In the genomic region with DNA sequence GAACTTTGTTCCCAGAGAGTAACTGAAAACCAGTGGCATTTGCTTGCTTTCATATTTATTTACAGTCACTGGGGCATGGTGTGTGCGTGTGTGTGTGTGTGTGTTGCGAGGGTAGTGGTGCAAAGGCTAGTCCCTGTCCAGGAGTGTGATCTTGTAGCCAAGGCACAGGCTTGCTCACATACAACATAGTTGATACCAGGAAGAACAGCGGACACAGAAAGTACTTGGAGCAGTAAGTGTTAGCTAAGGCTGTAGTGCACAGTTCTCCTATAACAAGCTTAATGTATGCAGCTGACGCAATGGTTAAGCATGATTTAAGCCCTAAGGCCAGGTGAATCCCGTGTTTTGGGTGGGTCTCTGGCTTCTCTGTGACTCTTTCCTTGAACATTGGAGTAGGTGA, we compare ENCODE assay signal across 11 mouse cellular contexts. TPM values are rescaled to one million over a fixed set of nuclear protein-coding genes. Genes with fewer than 3 reads are reported as not detected.
A peak's percentile ranks its signal among the peaks of the same experiment; 100 is the strongest.
DNase-seq lines count a peak whose midpoint lies in the region; ATAC-seq and TF ChIP-seq lines count a peak whose summit lies in the region.
"Not testable (repeated sequence)": the region's sequence is repeated elsewhere in the genome, so short reads cannot be mapped to it uniquely, and the experiment has no call there.
"Had no signal": no experiment of that assay in that cellular context is flagged by ENCODE, and none has a peak within 500 bp of the region (broad histone marks: within the 10 kb centered on the region; RNA-seq: fewer than 3 reads in every experiment).

No protein-coding gene starts in this region.

- H3K4me1 ChIP-seq in embryonic fibroblast, embryonic 13.5 days (ENCODE audit: control insufficient read depth, insufficient read depth, low read length); heart, embryonic 11.5 days (ENCODE audit: control insufficient read depth, insufficient read depth, low read length); limb, embryonic 13.5 days; neural tube, embryonic 12.5 days: not testable (repeated sequence)

- WGBS in heart, embryonic 11.5 days (ENCODE audit: insufficient replicate concordance) = 20% methylated on average over 4 of the region's 5 CpGs
- WGBS in limb, embryonic 13.5 days = 22% methylated on average over 5 of the region's 5 CpGs
- WGBS in neural tube, embryonic 12.5 days = 26% methylated on average over 5 of the region's 5 CpGs

- peak; percentile 20 for DNase-seq in NIH3T3 (ENCODE audit: low read depth)
- DNase-seq in thymus, postnatal 4 days = peak; percentile 15

- TF ChIP-seq CTCF in embryonic fibroblast, embryonic 13.5 days (IDR thresholded peaks at IDR 0.05; ENCODE audit: borderline replicate concordance, insufficient read depth, low read length) = not testable (repeated sequence)

- not testable (repeated sequence) for H3K27ac ChIP-seq in embryonic fibroblast, embryonic 13.5 days (ENCODE audit: insufficient read depth, low read length); heart, embryonic 11.5 days (ENCODE audit: low read depth, low read length); limb, embryonic 13.5 days; neural tube, embryonic 12.5 days

- ATAC-seq in heart, embryonic 11.5 days (replicated peaks; ENCODE audit: insufficient number of reproducible peaks, low FRiP score, low TSS enrichment); limb, embryonic 13.5 days (ENCODE audit: low FRiP score, low read depth): not testable (repeated sequence)
- ATAC-seq in inflammation-experienced regulatory T-cells, adult 6 months = peak; percentile 2
- ATAC-seq in megakaryocyte, adult 5-6 weeks (ENCODE audit: poor library complexity, severe bottlenecking) = 0 out of 2 replicates have a peak, but pooled peaks have one; percentile 1
- peak; percentile 14; the same call in 1 of the 2 replicates for ATAC-seq in neural tube, embryonic 12.5 days (ENCODE audit: low FRiP score, low read depth)

- H3K4me3 ChIP-seq in embryonic fibroblast, embryonic 13.5 days (ENCODE audit: insufficient read depth, low read length) = peak overlapping the region; percentile 71
- peak overlapping the region; percentile 58 for H3K4me3 ChIP-seq in heart, embryonic 11.5 days (ENCODE audit: low read depth, low read length)
- H3K4me3 ChIP-seq in limb, embryonic 13.5 days = peak overlapping the region; percentile 54
- peak overlapping the region; percentile 47 for H3K4me3 ChIP-seq in neural tube, embryonic 12.5 days

- H3K4me2 ChIP-seq in heart, embryonic 11.5 days = peak overlapping the region; percentile 57
- peak overlapping the region; percentile 61 for H3K4me2 ChIP-seq in limb, embryonic 13.5 days (replicated peaks)
- peak overlapping the region; percentile 60 for H3K4me2 ChIP-seq in neural tube, embryonic 12.5 days (replicated peaks)

- H3K27me3 ChIP-seq in heart, embryonic 11.5 days (ENCODE audit: control insufficient read depth, insufficient read depth, low read length); limb, embryonic 13.5 days; neural tube, embryonic 12.5 days (replicated peaks): not testable (repeated sequence)

- H3K36me3 ChIP-seq in heart, embryonic 11.5 days (ENCODE audit: control insufficient read depth, insufficient read depth, low read length); limb, embryonic 13.5 days; neural tube, embryonic 12.5 days: not testable (repeated sequence)

- peak overlapping the region; percentile 70; the same call in 1 of the 2 replicates for H3K9ac ChIP-seq in heart, embryonic 11.5 days (ENCODE audit: low read depth, low read length)
- H3K9ac ChIP-seq in limb, embryonic 13.5 days = peak overlapping the region; percentile 76
- H3K9ac ChIP-seq in neural tube, embryonic 12.5 days = peak overlapping the region; percentile 59; the same call in 1 of the 2 replicates

- not testable (repeated sequence) for TF ChIP-seq POLR2A in embryonic fibroblast, embryonic 13.5 days (IDR thresholded peaks at IDR 0.05; ENCODE audit: low read depth, low read length)

- not testable (repeated sequence) for H3K9me3 ChIP-seq in heart, embryonic 11.5 days (replicated peaks; ENCODE audit: control insufficient read depth, low read length); limb, embryonic 13.5 days; neural tube, embryonic 12.5 days

RNA-seq across cellular contexts. Expression of gene Gm49721, which starts 0.7 kb away (rescaled TPM):
- not detected in 2 replicates for polyA plus RNA-seq in embryonic fibroblast, embryonic 13.5 days (2011; ENCODE audit: insufficient read length, low read depth, missing spikeins)
- polyA plus RNA-seq in heart, embryonic 11.5 days (2014; fragmentation: Nextera tagmentation; extraction: Ambion mirVana) = 0.31 TPM in 1 of 2 replicates, not detected in the other
- under 1 TPM in 1 of 3 experiments, not detected in 2; 0.44 TPM for polyA plus RNA-seq in inflammation-experienced regulatory T-cells, adult 6 months (2017; shearing (Covaris generic))
- polyA plus RNA-seq in limb, embryonic 13.5 days (2015; fragmentation: Nextera tagmentation; extraction: Ambion mirVana) = 0.23 and 0.32 TPM in 2 replicates
- not detected in 2 replicates for total RNA-seq in megakaryocyte, adult 5-6 weeks (2015)
- total RNA-seq in megakaryocyte, adult 5-6 weeks (2017) = not detected in 2 replicates
- polyA plus RNA-seq in neural tube, embryonic 12.5 days (2016; fragmentation: Nextera tagmentation; extraction: Ambion mirVana) = 0.28 and 0.38 TPM in 2 replicates
- total RNA-seq: heart, postnatal 4 days had no signal

RNA-seq across cellular contexts. Expression of gene Rnaset2b, which starts 8.9 kb away (rescaled TPM):
- 153 and 166 TPM in 2 replicates for polyA plus RNA-seq in embryonic fibroblast, embryonic 13.5 days (2011; ENCODE audit: insufficient read length, low read depth, missing spikeins)
- 225 and 237 TPM in 2 replicates for polyA plus RNA-seq in heart, embryonic 11.5 days (2014; fragmentation: Nextera tagmentation; extraction: Ambion mirVana)
- polyA plus RNA-seq in inflammation-experienced regulatory T-cells, adult 6 months (2017; shearing (Covaris generic)) = 100 to 1,000 TPM; 273 to 343 (median 324) TPM
- 185 and 192 TPM in 2 replicates for polyA plus RNA-seq in limb, embryonic 13.5 days (2015; fragmentation: Nextera tagmentation; extraction: Ambion mirVana)
- total RNA-seq in megakaryocyte, adult 5-6 weeks (2015) = 537 and 608 TPM in 2 replicates
- 516 and 643 TPM in 2 replicates for total RNA-seq in megakaryocyte, adult 5-6 weeks (2017)
- polyA plus RNA-seq in neural tube, embryonic 12.5 days (2016; fragmentation: Nextera tagmentation; extraction: Ambion mirVana) = 105 and 110 TPM in 2 replicates

RNA-seq across cellular contexts. Expression of gene Tagap1, which starts 18.4 kb away (rescaled TPM):
- polyA plus RNA-seq in embryonic fibroblast, embryonic 13.5 days (2011; ENCODE audit: insufficient read length, low read depth, missing spikeins) = 16.3 and 18.6 TPM in 2 replicates
- 33.8 and 33.9 TPM in 2 replicates for polyA plus RNA-seq in heart, embryonic 11.5 days (2014; fragmentation: Nextera tagmentation; extraction: Ambion mirVana)
- polyA plus RNA-seq in inflammation-experienced regulatory T-cells, adult 6 months (2017; shearing (Covaris generic)) = 10 to 100 TPM; 39.6 to 71.8 (median 54.0) TPM
- polyA plus RNA-seq in limb, embryonic 13.5 days (2015; fragmentation: Nextera tagmentation; extraction: Ambion mirVana) = 61.3 and 61.8 TPM in 2 replicates
- total RNA-seq in megakaryocyte, adult 5-6 weeks (2015) = 31.4 and 37.1 TPM in 2 replicates
- 31.0 and 31.2 TPM in 2 replicates for total RNA-seq in megakaryocyte, adult 5-6 weeks (2017)
- polyA plus RNA-seq in neural tube, embryonic 12.5 days (2016; fragmentation: Nextera tagmentation; extraction: Ambion mirVana) = 50.4 and 55.7 TPM in 2 replicates

RNA-seq across cellular contexts. Expression of gene Rsph3b, which starts 30.9 kb away (rescaled TPM):
- polyA plus RNA-seq in embryonic fibroblast, embryonic 13.5 days (2011; ENCODE audit: insufficient read length, low read depth, missing spikeins) = 17.4 and 21.0 TPM in 2 replicates
- 60.4 and 64.6 TPM in 2 replicates for polyA plus RNA-seq in heart, embryonic 11.5 days (2014; fragmentation: Nextera tagmentation; extraction: Ambion mirVana)
- 10 to 100 TPM; 29.8 to 37.5 (median 31.3) TPM for polyA plus RNA-seq in inflammation-experienced regulatory T-cells, adult 6 months (2017; shearing (Covaris generic))
- 42.9 and 45.8 TPM in 2 replicates for polyA plus RNA-seq in limb, embryonic 13.5 days (2015; fragmentation: Nextera tagmentation; extraction: Ambion mirVana)
- 20.1 and 21.4 TPM in 2 replicates for total RNA-seq in megakaryocyte, adult 5-6 weeks (2015)
- 28.4 and 46.1 TPM in 2 replicates for total RNA-seq in megakaryocyte, adult 5-6 weeks (2017)
- polyA plus RNA-seq in neural tube, embryonic 12.5 days (2016; fragmentation: Nextera tagmentation; extraction: Ambion mirVana) = 39.4 and 41.6 TPM in 2 replicates

RNA-seq across cellular contexts. Expression of gene Gm1604a, which starts 46.0 kb away (rescaled TPM):
- not detected in 2 replicates for polyA plus RNA-seq in embryonic fibroblast, embryonic 13.5 days (2011; ENCODE audit: insufficient read length, low read depth, missing spikeins)
- not detected in 2 replicates for polyA plus RNA-seq in heart, embryonic 11.5 days (2014; fragmentation: Nextera tagmentation; extraction: Ambion mirVana)
- polyA plus RNA-seq in inflammation-experienced regulatory T-cells, adult 6 months (2017; shearing (Covaris generic)) = not detected
- not detected in 2 replicates for polyA plus RNA-seq in limb, embryonic 13.5 days (2015; fragmentation: Nextera tagmentation; extraction: Ambion mirVana)
- 0.75 and 0.91 TPM in 2 replicates for total RNA-seq in megakaryocyte, adult 5-6 weeks (2015)
- total RNA-seq in megakaryocyte, adult 5-6 weeks (2017) = 0.44 and 1.9 TPM in 2 replicates
- polyA plus RNA-seq in neural tube, embryonic 12.5 days (2016; fragmentation: Nextera tagmentation; extraction: Ambion mirVana) = not detected in 2 replicates
- total RNA-seq: heart, postnatal 4 days had no signal
- polyA plus RNA-seq: brain, embryonic 14.5 days; lung, adult 2 months had no signal
